Mouse (Mus musculus) mature B cell (primary cell): Measurements from ENCODE around the gene Il12rb1.
"Not testable (repeated sequence)": the region's sequence is repeated elsewhere in the genome, so short reads cannot be mapped to it uniquely, and the experiment has no call there.

ENCODE experiments used
- in situ Hi-C: fragments of 300-500 bp; cut with MboI; formaldehyde crosslinking; loops from 2 replicates; pipeline ENCODE4 v1.14.3; 2019

The Il12rb1 gene

DNA sequence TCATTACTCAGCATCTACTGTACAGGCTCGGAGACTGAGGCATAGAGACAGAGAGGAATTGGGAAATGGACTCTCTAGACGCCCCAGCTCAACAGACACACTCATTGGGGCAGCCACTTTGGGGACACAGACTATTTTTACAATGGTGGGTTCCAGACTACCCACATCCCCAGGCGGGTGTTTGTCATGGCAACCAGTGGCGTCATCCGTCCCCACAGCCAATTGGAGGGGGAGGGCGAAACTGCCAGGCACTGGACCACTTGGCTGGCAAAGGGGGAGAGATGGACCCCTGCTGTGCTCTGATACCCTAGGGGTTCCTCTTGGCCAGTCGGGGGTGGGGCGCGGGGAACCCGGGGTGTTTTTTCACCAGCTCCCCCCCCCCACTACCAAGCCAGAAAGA is 7.6 kb upstream of the Il12rb1 start:
- in situ Hi-C loops, result no loop called here

GRCm38 (mm10) chr8:70801156-70801555 is 7.1 kb upstream of the Il12rb1 start:
- in situ Hi-C loops, result no loop called here

- in situ Hi-C loops, result no loop called here
Measured at GRCm38 (mm10) chr8:70801830-70802229, 6.4 kb upstream of the Il12rb1 start.

- in situ Hi-C loops, result no loop called here
Measured at GRCm38 (mm10) chr8:70802786-70803510, 5.3 kb upstream of the Il12rb1 start.

DNA sequence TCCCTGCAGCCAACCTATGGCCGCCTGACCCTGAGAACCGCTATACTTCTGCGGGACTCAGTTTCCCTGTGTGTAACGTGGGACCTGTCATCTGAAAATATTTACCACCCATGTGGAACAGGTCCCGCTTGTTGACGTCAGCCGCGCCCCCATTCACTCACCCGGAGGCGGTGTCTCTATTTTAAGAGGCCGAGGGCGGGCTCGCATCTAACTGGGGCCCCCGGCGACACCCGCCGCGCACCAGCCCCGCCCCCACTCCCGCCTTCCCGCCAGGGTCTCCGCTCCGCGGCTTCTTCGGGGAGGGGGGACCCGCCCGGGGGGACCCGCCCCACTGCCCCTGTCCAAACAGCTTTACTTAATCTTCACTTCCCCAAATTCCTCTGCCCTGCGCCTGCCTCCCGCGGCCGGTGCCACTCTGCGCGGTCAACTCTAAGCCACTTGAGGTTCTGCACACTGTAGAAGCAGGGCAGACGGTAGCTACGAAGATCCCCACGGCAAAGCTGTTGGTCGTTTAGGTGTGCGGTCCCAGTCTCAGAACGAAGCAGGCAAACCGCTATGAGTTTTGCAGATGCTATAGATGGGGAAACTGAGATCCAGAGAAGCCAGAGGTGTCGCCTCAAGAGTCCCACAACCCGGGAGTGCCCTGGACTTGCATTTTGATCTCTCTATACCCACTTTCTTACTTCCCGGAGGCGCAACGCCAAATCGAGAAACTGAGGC is 4.3 kb upstream of the Il12rb1 start:
- in situ Hi-C loops, result no loop called here

- in situ Hi-C loops, result no loop called here
Measured at GRCm38 (mm10) chr8:70804481-70805206, 3.6 kb upstream of the Il12rb1 start, which contains the start of gene Mast3. Gene Mast3, minus strand, starts transcription at chr8:70805054.

DNA sequence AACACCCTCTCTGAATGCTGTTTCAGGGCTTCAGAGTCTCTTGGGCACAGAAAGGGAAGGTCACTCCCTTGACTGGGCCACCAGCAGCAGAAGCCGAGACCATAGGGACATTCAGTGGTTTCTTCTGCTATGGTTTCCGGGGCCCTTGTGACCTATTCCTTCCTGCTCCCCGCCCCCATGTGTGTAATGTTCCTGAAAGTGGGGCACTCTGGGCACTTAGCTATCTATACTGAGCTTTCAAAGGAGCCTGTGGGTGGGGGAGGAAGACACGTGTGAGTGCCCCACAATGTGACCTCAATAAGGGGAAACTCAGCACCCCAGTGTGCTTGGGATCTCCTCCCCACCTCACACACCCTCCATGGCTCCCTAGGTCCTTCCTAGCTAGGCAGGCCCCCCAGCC is 1.7 kb upstream of the Il12rb1 start:
- in situ Hi-C loops, result no loop called here

GRCm38 (mm10) chr8:70807304-70807703 is 945 bp upstream of the Il12rb1 start:
- in situ Hi-C loops, result no loop called here

- in situ Hi-C loops, result no loop called here
Measured at GRCm38 (mm10) chr8:70808955-70809701, 879 bp downstream of the Il12rb1 start.

DNA sequence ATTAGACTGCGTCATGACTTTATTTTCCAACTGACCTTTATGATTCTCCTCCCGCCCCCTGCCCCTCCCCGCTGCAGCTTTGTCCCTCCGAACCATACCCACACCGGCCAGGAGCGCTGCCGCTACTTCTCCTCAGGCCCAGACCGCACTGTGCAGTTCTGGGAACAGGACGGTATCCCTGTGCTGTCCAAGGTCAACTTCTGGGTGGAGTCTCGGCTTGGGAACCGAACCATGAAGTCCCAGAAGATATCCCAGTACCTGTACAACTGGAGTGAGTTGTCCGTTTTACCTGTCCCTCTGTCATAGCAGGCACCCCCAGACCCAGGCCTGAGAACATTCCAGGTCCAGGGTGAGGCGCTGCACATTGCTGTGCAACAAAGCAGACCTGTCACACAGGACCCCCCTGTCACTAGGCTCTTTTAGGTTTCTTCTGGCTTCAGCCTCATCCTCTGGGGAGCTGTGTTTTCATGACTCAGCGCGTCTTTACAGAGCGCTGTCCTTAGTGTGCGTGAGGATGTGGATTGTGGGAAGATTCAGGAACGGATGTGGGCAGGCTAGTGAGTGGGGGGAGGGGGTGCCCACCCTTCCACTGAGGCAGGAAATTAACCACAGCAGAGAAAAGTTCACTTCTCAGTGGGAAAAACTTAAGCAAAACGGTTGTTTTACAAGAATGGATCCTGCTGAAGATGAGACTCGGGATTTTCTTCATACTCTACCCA is 2.9 kb downstream of the Il12rb1 start:
- in situ Hi-C loops, result no loop called here

GRCm38 (mm10) chr8:70812055-70812454 is 3.8 kb downstream of the Il12rb1 start:
- in situ Hi-C loops, result no loop called here

DNA sequence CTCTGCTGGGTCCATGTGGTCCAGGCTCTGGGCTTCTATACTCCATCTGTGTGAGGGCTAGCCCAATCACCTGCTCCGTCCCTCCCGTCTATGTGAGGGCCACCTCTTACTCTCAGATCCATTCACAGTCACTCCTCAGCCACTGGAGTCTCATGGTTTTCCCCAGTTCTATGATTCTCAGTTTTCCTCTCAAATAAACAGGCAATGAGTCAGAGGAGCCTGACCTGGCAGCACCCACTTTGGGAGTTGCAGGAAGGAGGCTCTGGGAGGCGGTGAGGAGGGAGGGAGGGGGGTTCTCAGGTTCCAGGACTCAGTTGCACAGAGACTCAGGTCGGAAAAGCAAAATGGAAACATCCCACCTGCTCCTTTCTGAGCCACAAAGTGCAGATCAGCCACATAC is 4.6 kb downstream of the Il12rb1 start:
- in situ Hi-C loops, result no loop called here

DNA sequence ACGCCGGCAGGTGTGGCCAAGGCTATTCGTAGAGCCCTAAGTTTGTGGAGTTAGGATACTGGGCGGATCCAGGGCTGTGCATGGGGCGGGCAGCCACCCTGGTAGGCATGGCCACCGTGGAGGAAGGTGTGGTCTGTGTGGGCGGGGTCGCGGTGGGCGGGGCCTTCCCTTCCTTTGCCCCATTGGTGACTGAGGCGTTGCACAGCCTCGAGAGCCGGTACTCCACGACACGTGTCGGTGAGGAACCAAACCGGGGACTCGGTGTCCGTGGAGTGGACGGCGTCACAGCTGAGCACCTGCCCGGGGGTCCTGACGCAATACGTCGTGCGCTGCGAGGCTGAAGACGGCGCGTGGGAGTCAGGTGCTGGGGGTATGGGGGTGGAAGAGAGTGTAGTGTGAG is 8.4 kb downstream of the Il12rb1 start:
- in situ Hi-C loops, result no loop called here

- in situ Hi-C loops, result no loop called here
Measured at GRCm38 (mm10) chr8:70820101-70820935, 12.1 kb downstream of the Il12rb1 start.

GRCm38 (mm10) chr8:70821399-70821962 is 13.2 kb downstream of the Il12rb1 start:
- in situ Hi-C loops, result no loop called here

- in situ Hi-C loops, result no loop called here
Measured at GRCm38 (mm10) chr8:70821992-70822391, 13.7 kb downstream of the Il12rb1 start.

DNA sequence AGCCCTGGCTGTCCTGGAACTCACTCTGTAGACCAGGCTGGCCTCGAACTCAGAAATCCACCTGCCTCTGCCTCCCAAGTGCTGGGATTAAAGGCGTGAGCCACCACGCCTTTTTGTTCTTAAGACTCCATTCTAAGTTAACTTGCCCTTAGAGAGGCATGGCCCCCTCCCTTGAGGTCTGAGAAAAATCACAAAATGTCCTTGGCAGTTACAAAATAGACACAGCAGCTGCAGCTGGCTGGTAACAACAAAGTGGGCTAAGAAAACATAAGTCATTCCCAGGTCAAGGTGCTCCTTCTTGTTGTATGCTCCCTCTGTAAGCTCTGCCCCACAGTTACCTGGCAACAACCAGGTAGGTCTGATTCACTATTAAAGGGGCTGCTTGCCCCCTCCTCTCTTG is 14.3 kb downstream of the Il12rb1 start:
- in situ Hi-C loops, result not testable (repeated sequence)

GRCm38 (mm10) chr8:70823802-70824201 is 15.6 kb downstream of the Il12rb1 start:
- in situ Hi-C loops, result no loop called here

GRCm38 (mm10) chr8:70825816-70826215 is 17.6 kb downstream of the Il12rb1 start:
- in situ Hi-C loops, result no loop called here

DNA sequence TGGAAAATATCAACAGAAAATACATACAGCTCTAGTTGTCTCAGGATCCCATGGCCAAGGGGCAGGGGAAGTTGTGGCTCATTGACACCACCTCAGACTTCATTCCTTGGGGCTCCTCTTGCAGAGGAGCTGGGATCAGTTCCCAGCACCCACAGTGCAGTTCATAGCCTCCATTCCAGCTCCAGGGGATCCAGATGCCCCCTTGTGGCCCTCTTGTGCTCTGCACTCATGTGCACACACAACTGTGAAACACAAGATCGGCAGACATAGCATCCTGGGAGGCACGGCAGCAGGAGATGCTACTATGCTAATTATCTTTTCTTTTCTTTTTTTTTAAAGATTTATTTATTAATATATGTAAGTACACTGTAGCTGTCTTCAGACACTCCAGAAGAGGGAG is 18.8 kb downstream of the Il12rb1 start:
- in situ Hi-C loops, result no loop called here
